Mouse (Mus musculus): ENCODE measurements around the gene Tekt1. TPM values are rescaled to one million over a fixed set of nuclear protein-coding genes. Genes with fewer than 3 reads are reported as not detected.

Tekt1 gene
- polyA plus RNA-seq, 2 experiments, result not detected

DNA sequence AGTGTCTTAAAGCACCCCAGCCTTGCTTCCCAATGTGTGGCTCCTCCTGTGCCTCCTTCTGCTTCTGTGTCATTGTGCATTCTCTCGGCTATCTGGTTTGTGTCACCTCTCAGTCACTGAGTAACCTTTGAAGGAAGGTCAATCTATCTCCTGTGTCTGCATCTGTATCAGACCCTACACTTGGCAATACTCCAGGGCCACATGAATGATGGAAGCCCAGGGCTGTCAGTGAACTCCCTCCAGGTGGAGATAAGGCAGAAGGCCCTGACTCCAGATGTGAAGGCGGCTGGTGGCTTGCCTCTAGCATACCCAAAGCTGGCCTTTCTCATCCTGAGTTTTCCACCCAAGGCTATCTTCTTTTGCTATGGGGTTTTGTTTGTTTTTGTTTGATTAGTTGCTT, 53.3 kb downstream of the Tekt1 start:
- Histone ChIP-seq H3K4me3 (ENCODE audit: insufficient read depth in 1 of 2, low read depth in 2 of 2, low read length in 2 of 2) (no peak overlapping the region), H3K4me1 (replicated peaks; ENCODE audit: control insufficient read depth in 2 of 2, insufficient read depth in 2 of 2, low read length in 1 of 2) (no peaks in the 10 kb centered on the region), H3K36me3 (replicated peaks; ENCODE audit: control insufficient read depth, insufficient read depth, low read depth) (no peaks in the 10 kb centered on the region), H3K27me3 (ENCODE audit: control insufficient read depth, insufficient read depth, low read length) (peaks cover 2% of the 10 kb centered on the region; the same call in 1 of the 2 replicates), H3K9me3 (ENCODE audit: control insufficient read depth, low read length) (no peaks in the 10 kb centered on the region), H3K27ac (no peak overlapping the region), H3K4me2 (ENCODE audit: low read depth) (no peak overlapping the region), H3K9ac (replicated peaks) (no peak overlapping the region)
- no peak for DNase-seq (ENCODE audit: low read depth in 3 of 3, low spot score in 3 of 3)
- TF ChIP-seq EP300 (IDR thresholded peaks at IDR 0.05; ENCODE audit: low read depth) (no peak), CTCF (IDR thresholded peaks at IDR 0.05; ENCODE audit: low read depth) (no peak)
- WGBS (ENCODE audit: insufficient replicate concordance), result 31% methylated on average over 2 of the region's 2 CpGs
- no peak for ATAC-seq (ENCODE audit: insufficient read depth)

DNA sequence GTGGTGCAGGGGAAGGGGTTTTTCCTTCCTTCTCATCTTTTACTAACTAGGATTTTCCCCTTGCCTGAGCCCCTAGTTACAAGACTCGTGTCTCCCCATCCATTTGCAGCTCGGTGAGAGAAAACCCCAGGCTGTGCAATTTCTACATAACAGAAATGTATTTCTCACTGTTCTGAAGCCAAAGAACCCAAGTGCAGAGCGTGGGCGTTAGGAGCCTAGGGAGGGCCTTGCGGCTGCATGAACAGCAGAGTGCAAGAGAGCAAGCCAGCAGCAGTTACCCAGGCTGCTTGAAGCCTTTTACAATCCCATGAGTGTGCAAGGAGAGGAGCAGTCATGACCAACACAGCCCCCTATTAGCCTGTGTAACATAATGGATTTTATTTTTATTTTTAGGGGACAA, 54.8 kb downstream of the Tekt1 start:
- Histone ChIP-seq H3K27ac (no peak overlapping the region), H3K9ac (replicated peaks) (no peak overlapping the region), H3K4me1 (replicated peaks; ENCODE audit: control insufficient read depth in 2 of 2, insufficient read depth in 2 of 2, low read length in 1 of 2) (no peaks in the 10 kb centered on the region), H3K9me3 (ENCODE audit: control insufficient read depth, low read length) (no peaks in the 10 kb centered on the region), H3K36me3 (replicated peaks; ENCODE audit: control insufficient read depth, insufficient read depth, low read depth) (no peaks in the 10 kb centered on the region), H3K4me2 (ENCODE audit: low read depth) (no peak overlapping the region), H3K27me3 (ENCODE audit: control insufficient read depth, insufficient read depth, low read length) (no peaks in the 10 kb centered on the region), H3K4me3 (ENCODE audit: insufficient read depth in 1 of 2, low read depth in 2 of 2, low read length in 2 of 2) (no peak overlapping the region)
- no peak for DNase-seq (ENCODE audit: low read depth in 3 of 3, low spot score in 3 of 3)
- WGBS (ENCODE audit: insufficient replicate concordance), result 61% methylated on average over 5 of the region's 5 CpGs
- TF ChIP-seq CTCF (IDR thresholded peaks at IDR 0.05; ENCODE audit: low read depth), result no peak
- ATAC-seq (ENCODE audit: insufficient read depth), result no peak

DNA sequence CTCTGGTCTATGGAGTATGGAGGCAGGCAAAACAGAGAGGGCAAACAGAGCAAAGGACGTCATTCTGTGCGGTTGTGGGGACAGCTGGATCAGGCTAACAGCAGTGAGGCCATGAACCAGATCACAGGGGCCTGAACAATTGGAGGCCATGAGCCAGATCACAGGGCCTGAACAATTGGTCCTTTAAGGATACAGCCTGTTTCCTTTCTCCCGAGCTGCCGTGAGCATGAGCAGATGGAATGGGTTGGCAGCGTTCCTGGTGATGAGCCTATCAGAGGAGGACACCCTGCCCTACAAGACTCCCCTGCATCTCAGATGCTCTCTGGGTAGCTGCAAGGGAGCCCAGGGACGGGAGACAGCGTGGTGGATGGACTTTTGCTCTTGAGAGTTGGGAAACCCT, 60.0 kb downstream of the Tekt1 start:
- Histone ChIP-seq H3K27me3 (ENCODE audit: control insufficient read depth, insufficient read depth, low read length) (no peaks in the 10 kb centered on the region), H3K36me3 (replicated peaks; ENCODE audit: control insufficient read depth, insufficient read depth, low read depth) (no peaks in the 10 kb centered on the region), H3K27ac (no peak overlapping the region), H3K9ac (replicated peaks) (no peak overlapping the region), H3K4me2 (ENCODE audit: low read depth) (peak overlapping the region; percentile 43), H3K4me3 (ENCODE audit: insufficient read depth in 1 of 2, low read depth in 2 of 2, low read length in 2 of 2) (peak overlapping the region; percentile 8 to 27; a peak in 2 of 4 replicates), H3K4me1 (replicated peaks; ENCODE audit: control insufficient read depth in 2 of 2, insufficient read depth in 2 of 2, low read length in 1 of 2) (no peaks in the 10 kb centered on the region), H3K9me3 (ENCODE audit: control insufficient read depth, low read length) (no peaks in the 10 kb centered on the region)
- no peak for ATAC-seq (ENCODE audit: insufficient read depth)
- no peak for DNase-seq (ENCODE audit: low read depth in 3 of 3, low spot score in 3 of 3)
- 68% methylated on average over 7 of the region's 7 CpGs for WGBS (ENCODE audit: insufficient replicate concordance)
- no peak for TF ChIP-seq EP300 (IDR thresholded peaks at IDR 0.05; ENCODE audit: low read depth)
- TF ChIP-seq CTCF (IDR thresholded peaks at IDR 0.05; ENCODE audit: low read depth), result no peak

DNA sequence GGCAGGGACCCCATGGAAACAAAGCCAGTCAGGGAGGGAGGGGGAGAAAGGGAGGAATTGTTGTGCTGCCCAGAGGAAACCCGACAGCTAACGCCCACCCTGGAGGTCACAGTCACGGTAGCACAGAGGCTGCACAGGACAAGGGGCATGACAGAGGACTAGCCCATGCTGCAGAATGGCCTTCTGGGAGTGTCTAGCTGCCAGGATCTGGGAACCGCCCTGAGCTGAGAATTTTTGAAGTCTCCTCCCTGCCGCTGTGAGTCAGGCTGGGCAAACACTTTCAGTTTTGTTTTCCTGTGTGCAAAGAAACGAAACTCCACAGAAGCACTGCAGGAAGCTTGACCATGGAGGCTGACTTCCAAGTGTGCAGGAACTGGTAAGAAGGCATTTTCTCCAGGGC, 60.9 kb downstream of the Tekt1 start, which contains the start of gene Xaf1:
Xaf1 (plus strand) TSS at position 296 of the 400 bp plus-strand sequence.
- no peak for TF ChIP-seq EP300 (IDR thresholded peaks at IDR 0.05; ENCODE audit: low read depth)
- TF ChIP-seq CTCF (IDR thresholded peaks at IDR 0.05; ENCODE audit: low read depth), result no peak

More for the DNA sequence above, 60.9 kb downstream of the Tekt1 start, which contains the start of gene Xaf1:
- WGBS (ENCODE audit: insufficient replicate concordance), result 1% methylated on average over 6 of the region's 6 CpGs
- no peaks in the 10 kb centered on the region for H3K4me1 ChIP-seq (replicated peaks; ENCODE audit: control insufficient read depth in 2 of 2, insufficient read depth in 2 of 2, low read length in 1 of 2)
- H3K9me3 ChIP-seq (ENCODE audit: control insufficient read depth, low read length), result no peaks in the 10 kb centered on the region
- H3K27me3 ChIP-seq (ENCODE audit: control insufficient read depth, insufficient read depth, low read length), result no peaks in the 10 kb centered on the region
- H3K4me2 ChIP-seq (ENCODE audit: low read depth), result peak within 1 kb of the TSS; percentile 43
- DNase-seq (ENCODE audit: low read depth in 3 of 3, low spot score in 3 of 3) (peak in 1 of 3 experiments; percentile 11), ATAC-seq (ENCODE audit: insufficient read depth) (no peak)
- H3K27ac ChIP-seq, result no peak within 1 kb of the TSS
- H3K4me3 ChIP-seq (ENCODE audit: insufficient read depth in 1 of 2, low read depth in 2 of 2, low read length in 2 of 2), result peak within 1 kb of the TSS; percentile 8 to 27; a peak in 3 of 4 replicates
- H3K9ac ChIP-seq (replicated peaks), result no peak within 1 kb of the TSS
- no peaks in the 10 kb centered on the region for H3K36me3 ChIP-seq (replicated peaks; ENCODE audit: control insufficient read depth, insufficient read depth, low read depth)

Small RNA genes within 50 kb of the gene (microRNA-seq; reads per million reads assigned to microRNA genes)
- not detected for gene Mir6338

Other genes starting within 250 kb of the Tekt1 start
- gene Pitpnm3, start 226.7 kb downstream of the Tekt1 start, polyA plus RNA-seq (2012; rRNA removed), result 0.09 and 0.13 TPM in 2 replicates
- gene Pitpnm3, start 226.7 kb downstream of the Tekt1 start, polyA plus RNA-seq (2014; fragmentation: Nextera tagmentation; extraction: Ambion mirVana), result 0.01 and 0.11 TPM in 2 replicates
- 0.08 and 0.09 TPM in 2 replicates for gene Gm43951, start 155.6 kb downstream of the Tekt1 start, polyA plus RNA-seq (2012; rRNA removed)
- gene Gm43951, start 155.6 kb downstream of the Tekt1 start, polyA plus RNA-seq (2014; fragmentation: Nextera tagmentation; extraction: Ambion mirVana), result not detected in 2 replicates
- 1.5 and 2.3 TPM in 2 replicates for gene 4933427D14Rik, start 155.0 kb downstream of the Tekt1 start, polyA plus RNA-seq (2012; rRNA removed)
- gene 4933427D14Rik, start 155.0 kb downstream of the Tekt1 start, polyA plus RNA-seq (2014; fragmentation: Nextera tagmentation; extraction: Ambion mirVana), result 2.1 and 2.8 TPM in 2 replicates
- 27.3 and 43.5 TPM in 2 replicates for gene Txndc17, start 154.9 kb downstream of the Tekt1 start, polyA plus RNA-seq (2012; rRNA removed)
- 66.9 and 68.0 TPM in 2 replicates for gene Txndc17, start 154.9 kb downstream of the Tekt1 start, polyA plus RNA-seq (2014; fragmentation: Nextera tagmentation; extraction: Ambion mirVana)
- gene Med31, start 146.8 kb downstream of the Tekt1 start, polyA plus RNA-seq (2012; rRNA removed), result 6.0 and 8.5 TPM in 2 replicates
- gene Med31, start 146.8 kb downstream of the Tekt1 start, polyA plus RNA-seq (2014; fragmentation: Nextera tagmentation; extraction: Ambion mirVana), result 13.0 TPM in 2 replicates
- gene Slc13a5, start 95.2 kb downstream of the Tekt1 start, polyA plus RNA-seq (2012; rRNA removed), result not detected in 2 replicates
- gene Slc13a5, start 95.2 kb downstream of the Tekt1 start, polyA plus RNA-seq (2014; fragmentation: Nextera tagmentation; extraction: Ambion mirVana), result not detected in 2 replicates
- 0.64 and 1.6 TPM in 2 replicates for gene Xaf1, start 60.8 kb downstream of the Tekt1 start, polyA plus RNA-seq (2012; rRNA removed)
- gene Xaf1, start 60.8 kb downstream of the Tekt1 start, polyA plus RNA-seq (2014; fragmentation: Nextera tagmentation; extraction: Ambion mirVana), result 1.7 TPM in 2 replicates
- not detected in 2 replicates for gene Fbxo39, start 48.0 kb downstream of the Tekt1 start, polyA plus RNA-seq (2012; rRNA removed)
- not detected in 2 replicates for gene Fbxo39, start 48.0 kb downstream of the Tekt1 start, polyA plus RNA-seq (2014; fragmentation: Nextera tagmentation; extraction: Ambion mirVana)
- gene Smtnl2, start 49.3 kb upstream of the Tekt1 start, polyA plus RNA-seq (2012; rRNA removed), result 1.1 and 1.3 TPM in 2 replicates
- gene Smtnl2, start 49.3 kb upstream of the Tekt1 start, polyA plus RNA-seq (2014; fragmentation: Nextera tagmentation; extraction: Ambion mirVana), result 0.85 and 0.86 TPM in 2 replicates
- 0.10 and 0.18 TPM in 2 replicates for gene Ggt6, start 73.1 kb upstream of the Tekt1 start, polyA plus RNA-seq (2012; rRNA removed)
- gene Ggt6, start 73.1 kb upstream of the Tekt1 start, polyA plus RNA-seq (2014; fragmentation: Nextera tagmentation; extraction: Ambion mirVana), result 0.25 and 0.38 TPM in 2 replicates
- 31.0 and 56.3 TPM in 2 replicates for gene Mybbp1a, start 78.9 kb upstream of the Tekt1 start, polyA plus RNA-seq (2012; rRNA removed)
- 65.5 and 72.6 TPM in 2 replicates for gene Mybbp1a, start 78.9 kb upstream of the Tekt1 start, polyA plus RNA-seq (2014; fragmentation: Nextera tagmentation; extraction: Ambion mirVana)
- gene Spns2, start 127.5 kb upstream of the Tekt1 start, polyA plus RNA-seq (2012; rRNA removed), result 8.6 and 12.9 TPM in 2 replicates
- 3.8 and 6.3 TPM in 2 replicates for gene Spns2, start 127.5 kb upstream of the Tekt1 start, polyA plus RNA-seq (2014; fragmentation: Nextera tagmentation; extraction: Ambion mirVana)
- 1.3 and 1.7 TPM in 2 replicates for gene Spns3, start 188.1 kb upstream of the Tekt1 start, polyA plus RNA-seq (2012; rRNA removed)
- gene Spns3, start 188.1 kb upstream of the Tekt1 start, polyA plus RNA-seq (2014; fragmentation: Nextera tagmentation; extraction: Ambion mirVana), result 1.3 TPM in 2 replicates
- 5.6 and 7.5 TPM in 2 replicates for gene Ube2g1, start 244.8 kb upstream of the Tekt1 start, polyA plus RNA-seq (2012; rRNA removed)
- gene Ube2g1, start 244.8 kb upstream of the Tekt1 start, polyA plus RNA-seq (2014; fragmentation: Nextera tagmentation; extraction: Ambion mirVana), result 21.7 and 22.7 TPM in 2 replicates

Measured in liver, embryonic 14.5 days (tissue).